Mouse (Mus musculus) C3H10T1/2 (cell line): ENCODE data around the gene Josd1. TPM values are rescaled to one million over a fixed set of nuclear protein-coding genes. Genes with fewer than 3 reads are reported as not detected.

Experiments
- polyA plus RNA-seq, 2 experiments: library from polyadenylated mRNA; unstranded; fragments of >200 nt; fragmentation: generic; extraction: Trizol; gene quantifications; one replicate each; pipeline ENCODE4 v1.2.1; 2012; ENCODE audit warnings: missing spikeins in 2 of 2

Josd1 gene
- 10 to 100 TPM; 15.7 to 50.5 TPM for polyA plus RNA-seq

GRCm38 (mm10) chr15:79687646-79688267, at the start of gene Josd1:
Gene Josd1, minus strand, starts transcription at chr15:79687919.

GRCm38 (mm10) chr15:79690426-79691022, 2.8 kb upstream of the Josd1 start, which contains the start of gene Gtpbp1:
Gene Gtpbp1, plus strand, starts transcription at chr15:79690845.

DNA sequence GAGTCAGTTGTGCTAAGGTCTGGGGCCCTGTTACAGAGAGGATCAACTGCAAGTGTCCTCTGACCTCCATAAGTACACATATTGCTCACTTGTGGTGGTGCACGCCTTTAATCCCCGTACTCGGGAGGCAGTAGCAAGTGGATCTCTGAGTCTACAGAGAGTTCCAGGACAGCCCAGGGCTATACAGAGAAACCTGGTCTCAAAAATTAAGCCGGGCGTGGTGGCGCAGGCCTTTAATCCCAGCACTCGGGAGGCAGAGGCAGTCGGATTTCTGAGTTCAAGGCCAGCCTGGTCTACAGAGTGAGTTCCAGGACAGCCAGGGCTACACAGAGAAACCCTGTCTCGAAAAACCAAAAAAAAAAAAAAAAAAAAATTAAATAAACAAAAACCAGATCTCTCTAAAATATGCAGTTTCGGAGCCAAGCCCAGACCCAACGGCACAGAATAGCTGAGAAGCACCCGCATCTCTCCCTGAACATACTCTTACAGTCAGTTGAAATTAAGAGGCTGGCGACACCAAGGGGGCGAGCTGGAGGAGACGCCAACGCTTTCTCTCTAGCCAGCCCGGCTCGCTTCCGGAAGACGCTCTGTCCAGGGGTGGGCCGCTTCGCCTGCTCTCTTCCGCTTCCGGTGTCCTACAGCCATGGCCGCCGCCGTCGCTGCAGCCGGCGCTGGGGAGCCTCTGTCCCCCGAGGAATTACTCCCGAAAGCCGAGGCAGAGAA, 17.3 kb downstream of the Josd1 start, which contains the start of gene Tomm22:
Gene Tomm22, plus strand, starts transcription at position 613 of the 723 bp plus-strand sequence.

GRCm38 (mm10) chr15:79658531-79659375, 29.0 kb downstream of the Josd1 start, which contains the start of the genes Fam227a and Cby1:
Gene Fam227a, minus strand, starts transcription at chr15:79658956.
Gene Cby1, plus strand, starts transcription at chr15:79659199.

Other genes starting within 250 kb of the Josd1 start
- gene Csnk1e, start 232.4 kb downstream of the Josd1 start, polyA plus RNA-seq: 10 to 100 TPM; 36.7 to 78.9 TPM
- gene Kcnj4, start 182.7 kb downstream of the Josd1 start, polyA plus RNA-seq: under 1 TPM in 1 of 2 experiments, not detected in 1; 0.04 TPM
- gene Kdelr3, start 171.5 kb downstream of the Josd1 start, polyA plus RNA-seq: 10 to 100 TPM; 32.3 to 63.8 TPM
- 100 to 1,000 TPM in 1 of 2 experiments, 10 to 100 TPM in 1; 13.2 to 129 TPM for gene Ddx17, start 141.2 kb downstream of the Josd1 start, polyA plus RNA-seq
- not detected for gene Dmc1, start 82.8 kb downstream of the Josd1 start, polyA plus RNA-seq
- gene Fam227a, start 29.0 kb downstream of the Josd1 start, polyA plus RNA-seq: 1 to 10 TPM in 1 of 2 experiments, under 1 TPM in 1; 0.05 to 2.3 TPM
- 10 to 100 TPM; 45.2 to 87.1 TPM for gene Cby1, start 28.7 kb downstream of the Josd1 start, polyA plus RNA-seq
- 100 to 1,000 TPM; 108 to 117 TPM for gene Tomm22, start 17.1 kb downstream of the Josd1 start, polyA plus RNA-seq
- gene Gtpbp1, start 2.9 kb upstream of the Josd1 start, polyA plus RNA-seq: 10 to 100 TPM; 41.7 to 42.9 TPM
- 100 to 1,000 TPM in 1 of 2 experiments, 10 to 100 TPM in 1; 12.5 to 130 TPM for gene Sun2, start 54.6 kb upstream of the Josd1 start, polyA plus RNA-seq
- 10 to 100 TPM; 33.6 to 80.7 TPM for gene Dnal4, start 89.9 kb upstream of the Josd1 start, polyA plus RNA-seq
- gene Nptxr, start 116.8 kb upstream of the Josd1 start, polyA plus RNA-seq: 10 to 100 TPM; 32.5 to 82.6 TPM
- gene Npcd, start 146.3 kb upstream of the Josd1 start, polyA plus RNA-seq: under 1 TPM; 0.02 to 0.34 TPM
- gene Cbx6, start 146.8 kb upstream of the Josd1 start, polyA plus RNA-seq: 100 to 1,000 TPM in 1 of 2 experiments, 10 to 100 TPM in 1; 60.9 to 167 TPM
- gene Apobec3, start 203.7 kb upstream of the Josd1 start, polyA plus RNA-seq: 10 to 100 TPM; 13.0 to 41.5 TPM